Mouse (Mus musculus): ENCODE results near the gene Lect2.

DNA sequence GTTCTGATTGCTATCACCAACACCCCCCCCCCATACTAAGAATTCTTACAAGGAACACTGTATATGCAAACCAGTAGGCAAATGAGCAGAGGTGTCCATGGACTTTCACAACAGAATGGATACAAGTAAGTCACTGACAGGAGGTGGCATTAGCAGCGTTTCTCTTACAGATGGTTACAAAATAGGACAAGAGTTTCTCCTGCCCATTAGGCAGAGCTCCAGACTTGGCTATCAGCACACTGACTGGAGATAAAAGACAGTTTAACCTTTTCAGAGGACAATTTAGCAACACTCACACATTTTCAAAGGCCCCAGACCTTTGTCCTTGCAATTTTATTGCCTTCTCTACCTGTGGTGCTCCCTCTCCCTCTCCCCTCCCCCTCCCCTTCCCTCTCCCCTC is 2.3 kb upstream of the Lect2 start:
- TF ChIP-seq CHD2 (IDR thresholded peaks at IDR 0.05; ENCODE audit: low read depth, low read length) (no peak), ZNF384 (IDR thresholded peaks at IDR 0.05; ENCODE audit: low read depth, low read length) (no peak), HCFC1 (IDR thresholded peaks at IDR 0.05; ENCODE audit: borderline replicate concordance, insufficient read depth, low read length) (no peak)

Data from ES-E14 (cell line).